Mouse (Mus musculus) gastrocnemius, adult 2 months (tissue): ENCODE measurements around the gene Slc12a3. TPM values are rescaled to one million over a fixed set of nuclear protein-coding genes. Genes with fewer than 3 reads are reported as not detected.

ENCODE experiments used
- DNase-seq: peaks from one replicate; pipeline ENCODE4 v3.0.0; 2022
- H3K27ac ChIP-seq: fragments of 200-600 bp; 2 replicates; pipeline ENCODE4 v1.8.1; 2022; ENCODE audit warnings: mild to moderate bottlenecking
- H3K4me3 ChIP-seq: fragments of 200-600 bp; 2 replicates; pipeline ENCODE4 v1.8.1; 2022; ENCODE audit warnings: mild to moderate bottlenecking, moderate library complexity
- CTCF ChIP-seq: fragments of 200-600 bp; IDR thresholded peaks from 2 replicates; pipeline ENCODE4 v1.8.1; 2022; ENCODE audit warnings: antibody characterized with exemption, mild to moderate bottlenecking, moderate library complexity
- intact Hi-C: fragments of 180-260 bp; cut with DNase I; formaldehyde crosslinking; loops from one replicate; pipeline ENCODE4 v1.15.1; 2025
- total RNA-seq, 2 experiments: library from RNA; stranded (reverse); gene quantifications; 2 replicates each; pipeline ENCODE4 v1.2.3; 2021

Gene Slc12a3
- total RNA-seq, 2 experiments from 2014 or later = not detected

GRCm38 (mm10) chr8:94363906-94364305, 34.9 kb downstream of the Slc12a3 start:
- peak; percentile 84 for DNase-seq
- no peak for TF ChIP-seq CTCF
- H3K4me3 ChIP-seq = peak overlapping the region; percentile 28
- intact Hi-C loops = loop anchor here (2.0 kb wide), 1 partner anchor 21 kb away; no protein-coding TSS in a partner anchor
- H3K27ac ChIP-seq = peak overlapping the region; percentile 78

- no peak for TF ChIP-seq CTCF
- DNase-seq = no peak
- Histone ChIP-seq H3K27ac (peak overlapping the region; percentile 78; the same call in 1 of the 2 replicates), H3K4me3 (no peak overlapping the region)
- intact Hi-C loops = loop anchor here (2.0 kb wide), 1 partner anchor 20 kb away; no protein-coding TSS in a partner anchor
Measured at GRCm38 (mm10) chr8:94364686-94365312, 35.8 kb downstream of the Slc12a3 start.

- TF ChIP-seq CTCF = no peak
- H3K4me3 ChIP-seq = no peak overlapping the region
- peak overlapping the region; percentile 78; the same call in 1 of the 2 replicates for H3K27ac ChIP-seq
- no peak for DNase-seq
- intact Hi-C loops = loop anchor here (2.0 kb wide), 1 partner anchor 19 kb away; no protein-coding TSS in a partner anchor
Measured at GRCm38 (mm10) chr8:94365410-94365981, 36.5 kb downstream of the Slc12a3 start.

- H3K27ac ChIP-seq = 0 out of 2 replicates have a peak overlapping the region, but pooled peaks have one; percentile 5
- no peak for DNase-seq
- no peak for TF ChIP-seq CTCF
- intact Hi-C loops = no loop called here
- H3K4me3 ChIP-seq = no peak overlapping the region
Measured at GRCm38 (mm10) chr8:94370839-94371238, 41.8 kb downstream of the Slc12a3 start.

GRCm38 (mm10) chr8:94372955-94373599, 44.1 kb downstream of the Slc12a3 start:
- no peak for TF ChIP-seq CTCF
- intact Hi-C loops = no loop called here
- no peak for DNase-seq
- Histone ChIP-seq H3K27ac (peak overlapping the region; percentile 32; the same call in 1 of the 2 replicates), H3K4me3 (no peak overlapping the region)

GRCm38 (mm10) chr8:94375551-94375991, 46.6 kb downstream of the Slc12a3 start:
- H3K27ac ChIP-seq = no peak overlapping the region
- DNase-seq = no peak
- intact Hi-C loops = no loop called here
- no peak for TF ChIP-seq CTCF
- H3K4me3 ChIP-seq = no peak overlapping the region

- H3K27ac ChIP-seq = no peak overlapping the region
Measured at GRCm38 (mm10) chr8:94376176-94376575, 47.2 kb downstream of the Slc12a3 start.

GRCm38 (mm10) chr8:94376580-94376979, 47.6 kb downstream of the Slc12a3 start:
- no peak for DNase-seq
- intact Hi-C loops = no loop called here
- no peak for TF ChIP-seq CTCF
- Histone ChIP-seq H3K27ac (peak overlapping the region; percentile 86), H3K4me3 (no peak overlapping the region)

More at GRCm38 (mm10) chr8:94376176-94376575, 47.2 kb downstream of the Slc12a3 start:
- no peak overlapping the region for H3K4me3 ChIP-seq
- no peak for DNase-seq
- TF ChIP-seq CTCF = no peak
- intact Hi-C loops = no loop called here

- Histone ChIP-seq H3K4me3 (no peak overlapping the region), H3K27ac (peak overlapping the region; percentile 86)
- TF ChIP-seq CTCF = no peak
- no peak for DNase-seq
- intact Hi-C loops = no loop called here
Measured at GRCm38 (mm10) chr8:94377031-94377430, 48.0 kb downstream of the Slc12a3 start.

- Histone ChIP-seq H3K4me3 (peak overlapping the region; percentile 29), H3K27ac (peak overlapping the region; percentile 86)
- no peak for TF ChIP-seq CTCF
- DNase-seq = peak; percentile 86
- intact Hi-C loops = no loop called here
Measured at GRCm38 (mm10) chr8:94377714-94378205, 48.8 kb downstream of the Slc12a3 start.

GRCm38 (mm10) chr8:94378763-94379415, 49.9 kb downstream of the Slc12a3 start:
- intact Hi-C loops = no loop called here
- TF ChIP-seq CTCF = no peak; the same call in 1 of the 2 replicates
- DNase-seq = no peak

GRCm38 (mm10) chr8:94379686-94380085, 50.7 kb downstream of the Slc12a3 start:
- intact Hi-C loops = no loop called here
- no peak for TF ChIP-seq CTCF
- Histone ChIP-seq H3K4me3 (no peak overlapping the region), H3K27ac (no peak overlapping the region)
- no peak for DNase-seq

More at GRCm38 (mm10) chr8:94378763-94379415, 49.9 kb downstream of the Slc12a3 start:
- H3K4me3 ChIP-seq = no peak overlapping the region
- H3K27ac ChIP-seq = peak overlapping the region; percentile 86
